Mouse (Mus musculus): ENCODE data around the gene Polr2h. TPM values are rescaled to one million over a fixed set of nuclear protein-coding genes. Genes with fewer than 3 reads are reported as not detected.

Polr2h gene
- polyA plus RNA-seq, 2 experiments = 77.0 to 121 TPM

DNA sequence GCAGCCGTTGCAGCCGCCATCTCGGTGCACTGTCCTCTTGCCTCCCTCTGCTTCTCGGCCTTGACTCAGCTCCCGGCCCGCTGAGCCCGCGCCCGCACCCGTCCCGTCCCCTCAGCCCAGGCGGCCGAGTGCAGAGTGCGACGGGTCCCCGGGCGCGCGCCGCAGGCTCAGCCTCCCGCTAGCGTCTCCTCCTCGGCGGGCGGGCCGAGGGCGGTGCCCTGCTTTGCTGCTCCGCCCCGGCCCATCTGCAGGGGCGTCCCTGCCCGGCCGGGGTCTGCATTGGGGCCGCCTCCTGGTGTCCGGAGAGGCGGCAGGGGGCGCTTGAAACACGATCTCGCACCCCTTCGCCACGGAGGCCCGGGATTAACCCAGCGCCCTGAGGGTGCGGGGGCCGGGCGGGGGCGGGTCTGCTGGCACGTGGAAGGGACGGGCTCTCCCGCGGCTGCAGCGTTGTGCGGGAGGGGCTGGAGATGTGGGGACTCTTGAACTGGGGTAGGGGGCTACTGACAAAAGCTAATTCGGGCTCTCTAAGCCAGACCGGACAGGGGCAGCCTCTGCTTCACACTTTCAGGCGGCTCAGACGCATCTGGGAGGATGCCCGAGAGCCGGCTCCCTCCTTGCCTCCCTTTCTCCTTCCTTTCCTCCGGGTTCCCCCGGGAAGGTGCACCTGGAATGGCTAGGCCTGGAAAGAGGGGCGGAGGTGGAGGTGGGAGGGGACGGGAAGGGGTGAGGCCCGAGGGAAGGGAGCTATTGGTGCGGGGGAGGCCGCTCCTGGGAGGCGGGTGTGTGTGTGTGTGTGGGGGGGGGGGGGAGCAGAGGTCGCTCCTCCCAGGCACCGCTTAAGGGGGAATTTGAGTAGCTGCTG lies 1.3 kb upstream of the Polr2h start:
- 0% methylated on average over 34 of the region's 68 CpGs for WGBS
- Histone ChIP-seq H3K4me2 (replicated peaks; ENCODE audit: low read depth, low read length, severe bottlenecking) (peak overlapping the region; percentile 91), H3K27me3 (ENCODE audit: control insufficient read depth, insufficient read depth, low read length) (no peaks in the 10 kb centered on the region), H3K4me3 (replicated peaks; ENCODE audit: low read length) (peak overlapping the region; percentile 72), H3K4me1 (ENCODE audit: control insufficient read depth, insufficient read depth, low read length) (peaks cover 20% of the 10 kb centered on the region), H3K36me3 (ENCODE audit: control insufficient read depth, insufficient read depth, low read length) (peaks cover 29% of the 10 kb centered on the region), H3K9me3 (ENCODE audit: control insufficient read depth, low read length) (no peaks in the 10 kb centered on the region), H3K9ac (ENCODE audit: low read depth, low read length, severe bottlenecking) (peak overlapping the region; percentile 72), H3K27ac (replicated peaks; ENCODE audit: low read depth, low read length) (peak overlapping the region; percentile 94)
- ATAC-seq (ENCODE audit: low FRiP score, low read depth) = peak; percentile 84
- peak; percentile 54; the same call in 1 of the 2 replicates for TF ChIP-seq POLR2A (IDR thresholded peaks at IDR 0.05; ENCODE audit: borderline replicate concordance, extremely low read depth, insufficient read depth, insufficient read length)
- DNase-seq (ENCODE audit: low spot score) = peak; percentile 85

DNA sequence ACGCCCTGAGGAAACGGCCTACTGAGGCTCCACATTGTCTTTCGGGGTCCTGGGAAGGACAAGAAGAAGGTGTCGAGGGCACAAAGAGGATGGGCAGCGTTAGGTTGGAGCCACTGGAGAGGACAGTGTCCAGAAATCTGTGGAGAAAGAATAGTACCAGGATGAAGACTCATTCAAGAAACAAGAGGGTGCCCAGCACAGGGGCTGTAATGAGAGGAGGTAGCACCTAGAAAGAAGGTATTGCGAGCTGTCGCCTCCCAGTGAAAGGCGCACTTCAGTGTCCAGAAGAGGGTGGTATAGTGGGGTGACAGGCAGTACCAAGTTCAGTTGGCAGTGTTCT lies 654 bp upstream of the Polr2h start:
- DNase-seq (ENCODE audit: low spot score) (no peak), ATAC-seq (ENCODE audit: low FRiP score, low read depth) (no peak)
- H3K4me3 ChIP-seq (replicated peaks; ENCODE audit: low read length) = peak overlapping the region; percentile 72
- H3K9ac ChIP-seq (ENCODE audit: low read depth, low read length, severe bottlenecking) = peak overlapping the region; percentile 72
- peak overlapping the region; percentile 91 for H3K4me2 ChIP-seq (replicated peaks; ENCODE audit: low read depth, low read length, severe bottlenecking)
- no peak for TF ChIP-seq POLR2A (IDR thresholded peaks at IDR 0.05; ENCODE audit: borderline replicate concordance, extremely low read depth, insufficient read depth, insufficient read length)
- H3K4me1 ChIP-seq (ENCODE audit: control insufficient read depth, insufficient read depth, low read length) = peaks cover 20% of the 10 kb centered on the region
- no peaks in the 10 kb centered on the region for H3K9me3 ChIP-seq (ENCODE audit: control insufficient read depth, low read length)
- H3K27me3 ChIP-seq (ENCODE audit: control insufficient read depth, insufficient read depth, low read length) = no peaks in the 10 kb centered on the region
- peaks cover 30% of the 10 kb centered on the region for H3K36me3 ChIP-seq (ENCODE audit: control insufficient read depth, insufficient read depth, low read length)
- WGBS = under 1% methylated on average over 8 of the region's 8 CpGs
- H3K27ac ChIP-seq (replicated peaks; ENCODE audit: low read depth, low read length) = peak overlapping the region; percentile 94

GRCm38 (mm10) chr16:20717978-20718670 lies 659 bp downstream of the Polr2h start:
- DNase-seq (ENCODE audit: low spot score) (no peak), ATAC-seq (ENCODE audit: low FRiP score, low read depth) (peak; percentile 34)
- peak overlapping the region; percentile 91 for H3K4me2 ChIP-seq (replicated peaks; ENCODE audit: low read depth, low read length, severe bottlenecking)
- H3K36me3 ChIP-seq (ENCODE audit: control insufficient read depth, insufficient read depth, low read length) = peaks cover 33% of the 10 kb centered on the region
- no peaks in the 10 kb centered on the region for H3K9me3 ChIP-seq (ENCODE audit: control insufficient read depth, low read length)
- 2% methylated on average over 17 of the region's 18 CpGs for WGBS
- no peak for TF ChIP-seq POLR2A (IDR thresholded peaks at IDR 0.05; ENCODE audit: borderline replicate concordance, extremely low read depth, insufficient read depth, insufficient read length)
- H3K4me3 ChIP-seq (replicated peaks; ENCODE audit: low read length) = peak overlapping the region; percentile 72
- H3K27ac ChIP-seq (replicated peaks; ENCODE audit: low read depth, low read length) = peak overlapping the region; percentile 94
- peak overlapping the region; percentile 72 for H3K9ac ChIP-seq (ENCODE audit: low read depth, low read length, severe bottlenecking)
- no peaks in the 10 kb centered on the region for H3K27me3 ChIP-seq (ENCODE audit: control insufficient read depth, insufficient read depth, low read length)
- H3K4me1 ChIP-seq (ENCODE audit: control insufficient read depth, insufficient read depth, low read length) = peaks cover 20% of the 10 kb centered on the region

GRCm38 (mm10) chr16:20721808-20722207 lies 4.3 kb downstream of the Polr2h start:
- Histone ChIP-seq H3K4me3 (replicated peaks; ENCODE audit: low read length) (no peak overlapping the region), H3K9me3 (ENCODE audit: control insufficient read depth, low read length) (no peaks in the 10 kb centered on the region), H3K27ac (replicated peaks; ENCODE audit: low read depth, low read length) (no peak overlapping the region), H3K9ac (ENCODE audit: low read depth, low read length, severe bottlenecking) (no peak overlapping the region), H3K4me2 (replicated peaks; ENCODE audit: low read depth, low read length, severe bottlenecking) (no peak overlapping the region), H3K4me1 (ENCODE audit: control insufficient read depth, insufficient read depth, low read length) (peaks cover 7% of the 10 kb centered on the region), H3K27me3 (ENCODE audit: control insufficient read depth, insufficient read depth, low read length) (no peaks in the 10 kb centered on the region), H3K36me3 (ENCODE audit: control insufficient read depth, insufficient read depth, low read length) (peaks cover 33% of the 10 kb centered on the region)
- WGBS = 90% methylated on average over 10 of the region's 10 CpGs
- ATAC-seq (ENCODE audit: low FRiP score, low read depth) = no peak
- no peak for DNase-seq (ENCODE audit: low spot score)
- TF ChIP-seq POLR2A (IDR thresholded peaks at IDR 0.05; ENCODE audit: borderline replicate concordance, extremely low read depth, insufficient read depth, insufficient read length) = no peak

DNA sequence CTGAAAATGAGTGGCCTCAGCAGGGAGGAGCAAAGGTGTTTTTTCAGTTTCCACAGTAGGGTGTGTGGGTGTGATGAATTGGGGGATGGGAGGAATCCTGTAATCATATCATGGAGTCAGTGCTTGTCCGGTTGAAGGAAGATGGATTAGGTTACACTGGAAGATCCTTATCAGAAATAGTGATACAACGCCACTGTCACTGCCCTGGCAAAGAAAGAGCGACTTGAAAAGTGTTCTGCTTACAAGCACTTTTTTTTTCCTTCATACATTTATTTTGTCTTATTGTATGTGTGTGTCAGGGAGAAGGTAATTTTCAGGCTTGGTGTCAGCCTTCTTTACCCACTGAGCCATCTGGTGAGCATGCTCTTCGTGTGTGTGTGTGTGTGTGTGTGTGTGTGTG lies 5.3 kb downstream of the Polr2h start:
- H3K36me3 ChIP-seq (ENCODE audit: control insufficient read depth, insufficient read depth, low read length) = peaks cover 33% of the 10 kb centered on the region
- peaks cover 4% of the 10 kb centered on the region for H3K4me1 ChIP-seq (ENCODE audit: control insufficient read depth, insufficient read depth, low read length)
- no peak overlapping the region for H3K4me2 ChIP-seq (replicated peaks; ENCODE audit: low read depth, low read length, severe bottlenecking)
- no peak overlapping the region for H3K9ac ChIP-seq (ENCODE audit: low read depth, low read length, severe bottlenecking)
- H3K27ac ChIP-seq (replicated peaks; ENCODE audit: low read depth, low read length) = no peak overlapping the region
- WGBS = 63% methylated on average over 4 of the region's 4 CpGs
- H3K27me3 ChIP-seq (ENCODE audit: control insufficient read depth, insufficient read depth, low read length) = no peaks in the 10 kb centered on the region
- H3K4me3 ChIP-seq (replicated peaks; ENCODE audit: low read length) = no peak overlapping the region
- no peaks in the 10 kb centered on the region for H3K9me3 ChIP-seq (ENCODE audit: control insufficient read depth, low read length)
- DNase-seq (ENCODE audit: low spot score) (no peak), ATAC-seq (ENCODE audit: low FRiP score, low read depth) (no peak)
- no peak for TF ChIP-seq POLR2A (IDR thresholded peaks at IDR 0.05; ENCODE audit: borderline replicate concordance, extremely low read depth, insufficient read depth, insufficient read length)

Data from limb, embryonic 14.5 days (tissue).